Mouse (Mus musculus): ENCODE results near the gene Eme1. TPM values are rescaled to one million over a fixed set of nuclear protein-coding genes. Genes with fewer than 3 reads are reported as not detected.
"Not testable (repeated sequence)": the region's sequence is repeated elsewhere in the genome, so short reads cannot be mapped to it uniquely, and the experiment has no call there.

Gene Eme1
- polyA plus RNA-seq, 1 experiment from 2014 or later = 25.0 TPM

- Histone ChIP-seq H3K36me3 (no peaks in the 10 kb centered on the region), H3K9me3 (replicated peaks) (no peaks in the 10 kb centered on the region), H3K4me1 (peaks cover 20% of the 10 kb centered on the region), H3K4me2 (no peak overlapping the region), H3K4me3 (no peak overlapping the region), H3K27ac (no peak overlapping the region), H3K27me3 (replicated peaks) (no peaks in the 10 kb centered on the region), H3K9ac (no peak overlapping the region)
- ATAC-seq = no peak
Measured at GRCm38 (mm10) chr11:94680639-94681038, 26.9 kb upstream of the Eme1 start.

DNA sequence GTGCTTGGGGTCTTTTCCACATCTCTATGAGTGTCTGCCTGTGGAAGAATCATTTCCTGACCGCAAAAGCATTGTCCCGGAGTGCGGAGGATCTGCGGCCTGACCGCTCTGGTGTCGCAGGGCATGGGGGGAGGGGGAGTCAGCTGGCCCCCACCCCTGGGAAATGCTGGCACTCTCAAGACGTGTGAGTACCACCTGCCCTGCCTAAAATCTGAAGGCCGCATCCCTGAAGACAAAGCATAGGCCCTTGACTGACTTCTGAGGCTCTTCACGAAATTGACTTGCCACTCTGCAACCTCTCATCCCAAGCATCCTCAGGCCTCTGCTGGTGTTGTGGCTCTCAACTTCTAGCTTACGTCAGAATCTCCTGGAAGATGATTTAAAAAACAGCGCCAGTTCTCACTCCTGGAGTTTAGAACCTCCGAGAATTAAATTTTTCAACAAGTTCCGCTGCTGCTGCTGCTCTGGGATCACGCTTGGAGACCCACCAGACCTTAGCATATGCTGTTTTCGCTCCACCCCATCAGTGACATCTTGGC, 23.9 kb upstream of the Eme1 start:
- peak overlapping the region; percentile 95 for H3K4me3 ChIP-seq
- H3K9ac ChIP-seq = peak overlapping the region; percentile 59
- H3K4me1 ChIP-seq = peaks cover 30% of the 10 kb centered on the region
- H3K4me2 ChIP-seq = peak overlapping the region; percentile 98
- no peaks in the 10 kb centered on the region for H3K9me3 ChIP-seq (replicated peaks)
- WGBS (ENCODE audit: insufficient replicate concordance) = 34% methylated on average over 15 of the region's 15 CpGs
- no peaks in the 10 kb centered on the region for H3K27me3 ChIP-seq (replicated peaks)
- no peak overlapping the region for H3K27ac ChIP-seq
- H3K36me3 ChIP-seq = no peaks in the 10 kb centered on the region
- ATAC-seq = no peak; the same call in 1 of the 2 replicates

DNA sequence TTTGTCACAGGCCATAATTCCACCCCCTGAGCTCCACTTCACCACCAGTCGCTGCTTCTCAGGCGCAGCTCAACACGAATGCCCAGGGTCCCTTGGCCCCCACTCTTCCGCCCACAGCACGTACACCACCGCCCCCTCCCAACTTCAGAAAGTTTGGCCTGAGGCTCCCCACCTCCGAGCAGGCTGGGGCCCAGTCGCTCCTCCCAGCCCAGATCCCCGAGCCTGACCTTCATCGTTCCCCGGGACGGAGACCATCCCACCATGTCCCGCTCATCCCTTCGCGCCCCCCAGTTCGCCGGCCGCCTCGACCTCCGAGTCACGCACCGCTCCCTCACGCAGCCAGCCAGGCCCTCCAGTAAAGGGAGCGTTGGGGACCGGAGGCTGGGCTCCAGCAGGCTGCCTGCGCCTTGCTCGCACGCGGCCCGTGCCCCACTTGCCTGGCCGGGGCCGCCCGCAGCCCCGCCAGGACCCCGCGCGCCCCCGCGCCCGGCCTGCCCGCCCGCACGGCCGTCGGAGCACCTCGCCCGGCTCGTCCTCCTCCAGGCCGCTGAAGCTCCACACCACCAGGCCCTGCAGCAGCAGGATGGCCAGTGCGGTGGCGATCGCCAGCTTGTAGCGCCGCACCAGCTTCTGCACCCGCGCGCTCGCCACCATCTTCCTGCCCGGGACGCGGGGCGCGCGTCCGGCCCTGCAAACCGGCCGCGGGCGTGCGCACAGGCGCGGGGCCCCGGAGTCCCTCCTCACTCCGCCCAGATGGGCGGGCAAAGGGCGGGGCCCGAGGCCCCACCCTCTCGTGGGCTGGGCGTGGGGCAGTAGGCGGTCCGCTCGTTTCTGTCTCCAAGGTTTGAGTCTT, 23.2 kb upstream of the Eme1 start, which contains the start of gene Xylt2:
Gene Xylt2 (minus strand): TSS at position 762 of the 853 bp plus-strand sequence.
- Histone ChIP-seq H3K27ac (peak within 1 kb of the TSS; percentile 73), H3K36me3 (no peaks in the 10 kb centered on the region), H3K9me3 (replicated peaks) (no peaks in the 10 kb centered on the region), H3K27me3 (replicated peaks) (no peaks in the 10 kb centered on the region), H3K4me1 (peaks cover 30% of the 10 kb centered on the region), H3K9ac (peak within 1 kb of the TSS; percentile 94), H3K4me2 (peak within 1 kb of the TSS; percentile 98), H3K4me3 (peak within 1 kb of the TSS; percentile 95)
- WGBS (ENCODE audit: insufficient replicate concordance) = 0% methylated on average over 69 of the region's 82 CpGs
- peak; percentile 95 for ATAC-seq

- Histone ChIP-seq H3K27ac (no peak overlapping the region), H3K4me3 (peak overlapping the region; percentile 95), H3K4me1 (peaks cover 30% of the 10 kb centered on the region), H3K36me3 (no peaks in the 10 kb centered on the region), H3K27me3 (replicated peaks) (no peaks in the 10 kb centered on the region), H3K4me2 (peak overlapping the region; percentile 98), H3K9ac (peak overlapping the region; percentile 94), H3K9me3 (replicated peaks) (no peaks in the 10 kb centered on the region)
- ATAC-seq = no peak
- WGBS (ENCODE audit: insufficient replicate concordance) = 36% methylated on average over 4 of the region's 4 CpGs
Measured at GRCm38 (mm10) chr11:94676308-94676707, 22.5 kb upstream of the Eme1 start.

GRCm38 (mm10) chr11:94675446-94675845, 21.7 kb upstream of the Eme1 start:
- H3K27me3 ChIP-seq (replicated peaks) = no peaks in the 10 kb centered on the region
- H3K4me3 ChIP-seq = no peak overlapping the region
- ATAC-seq = no peak
- no peak overlapping the region for H3K9ac ChIP-seq
- H3K9me3 ChIP-seq (replicated peaks) = no peaks in the 10 kb centered on the region
- no peak overlapping the region for H3K4me2 ChIP-seq
- peaks cover 2% of the 10 kb centered on the region; the same call in 1 of the 2 replicates for H3K36me3 ChIP-seq
- no peak overlapping the region for H3K27ac ChIP-seq
- WGBS (ENCODE audit: insufficient replicate concordance) = 75% methylated on average over 5 of the region's 5 CpGs
- H3K4me1 ChIP-seq = peaks cover 30% of the 10 kb centered on the region

DNA sequence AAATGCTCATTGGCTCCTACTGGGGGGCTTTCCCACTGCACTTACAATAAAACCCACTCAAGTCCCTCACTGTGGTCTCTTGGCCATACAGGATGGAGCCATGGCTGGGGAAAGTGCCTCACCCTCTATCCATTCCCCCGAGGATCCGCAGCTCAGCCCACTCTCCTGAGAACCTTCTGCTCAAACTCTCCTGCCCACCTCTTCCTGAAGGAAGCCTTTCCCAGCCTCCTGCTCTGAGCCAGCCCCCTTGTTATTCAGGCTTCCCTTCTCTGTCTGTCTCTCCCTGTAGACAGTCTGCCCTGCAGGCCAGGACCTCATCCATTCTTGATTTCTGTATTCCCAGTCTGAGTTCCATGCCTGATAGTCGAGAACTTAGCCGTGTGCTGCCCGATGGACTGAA, 21.2 kb upstream of the Eme1 start:
- Histone ChIP-seq H3K4me1 (peaks cover 30% of the 10 kb centered on the region), H3K9me3 (replicated peaks) (no peaks in the 10 kb centered on the region), H3K36me3 (peaks cover 6% of the 10 kb centered on the region), H3K27me3 (replicated peaks) (no peaks in the 10 kb centered on the region), H3K27ac (no peak overlapping the region), H3K9ac (no peak overlapping the region), H3K4me2 (no peak overlapping the region), H3K4me3 (no peak overlapping the region)
- 74% methylated on average over 5 of the region's 5 CpGs for WGBS (ENCODE audit: insufficient replicate concordance)
- ATAC-seq = no peak

DNA sequence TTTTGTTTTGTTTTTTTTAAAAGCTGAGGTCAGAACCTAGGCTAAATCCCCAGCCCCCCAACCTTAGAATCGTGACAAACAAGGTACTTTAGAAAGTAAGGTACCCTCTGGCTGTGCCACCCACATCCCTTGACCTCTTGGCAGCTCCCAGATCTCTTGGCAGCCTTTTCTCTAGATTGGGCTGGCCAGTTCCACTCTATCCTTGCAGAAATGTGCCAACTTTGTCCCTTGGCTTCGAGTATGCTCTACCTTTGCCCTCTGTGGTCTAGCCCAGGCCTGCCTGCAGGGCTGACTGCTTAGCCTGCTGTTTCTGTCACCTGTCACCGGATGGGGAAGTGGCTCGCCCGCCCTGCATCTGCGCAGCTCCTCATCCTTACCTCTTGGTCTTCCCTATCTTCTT, 11.5 kb upstream of the Eme1 start:
- peaks cover 95% of the 10 kb centered on the region for H3K36me3 ChIP-seq
- H3K4me3 ChIP-seq = no peak overlapping the region
- no peak for ATAC-seq
- H3K4me1 ChIP-seq = no peaks in the 10 kb centered on the region
- 82% methylated on average over 6 of the region's 6 CpGs for WGBS (ENCODE audit: insufficient replicate concordance)
- H3K9ac ChIP-seq = no peak overlapping the region
- no peak overlapping the region for H3K4me2 ChIP-seq
- H3K9me3 ChIP-seq (replicated peaks) = no peaks in the 10 kb centered on the region
- H3K27me3 ChIP-seq (replicated peaks) = no peaks in the 10 kb centered on the region
- H3K27ac ChIP-seq = no peak overlapping the region

DNA sequence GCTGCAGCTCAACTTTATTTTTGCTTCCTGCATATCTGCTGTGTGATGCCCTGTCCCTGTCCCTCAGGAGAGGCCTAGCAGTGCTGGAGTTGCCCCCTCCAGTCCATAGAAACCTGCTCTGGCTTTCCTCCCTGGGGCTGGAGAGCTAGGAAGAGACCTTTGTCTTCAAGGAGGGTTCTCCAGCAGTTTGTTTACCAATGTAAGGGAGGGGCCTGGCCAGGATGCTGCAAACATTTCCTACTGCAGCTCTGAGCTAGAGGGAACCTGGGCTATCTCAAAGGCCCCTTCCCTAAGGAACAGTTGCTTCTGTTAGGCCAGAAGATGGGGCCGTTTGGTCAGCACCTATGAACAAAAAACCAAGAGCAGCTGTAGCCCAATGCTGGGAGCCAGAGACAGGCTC, 7.6 kb upstream of the Eme1 start:
- Histone ChIP-seq H3K9me3 (replicated peaks) (no peaks in the 10 kb centered on the region), H3K36me3 (peaks cover 94% of the 10 kb centered on the region), H3K27me3 (replicated peaks) (no peaks in the 10 kb centered on the region), H3K4me3 (no peak overlapping the region), H3K27ac (no peak overlapping the region), H3K9ac (no peak overlapping the region), H3K4me2 (no peak overlapping the region), H3K4me1 (peaks cover 6% of the 10 kb centered on the region)
- no peak for ATAC-seq
- 60% methylated on average over 1 of the region's 1 CpGs for WGBS (ENCODE audit: insufficient replicate concordance)

DNA sequence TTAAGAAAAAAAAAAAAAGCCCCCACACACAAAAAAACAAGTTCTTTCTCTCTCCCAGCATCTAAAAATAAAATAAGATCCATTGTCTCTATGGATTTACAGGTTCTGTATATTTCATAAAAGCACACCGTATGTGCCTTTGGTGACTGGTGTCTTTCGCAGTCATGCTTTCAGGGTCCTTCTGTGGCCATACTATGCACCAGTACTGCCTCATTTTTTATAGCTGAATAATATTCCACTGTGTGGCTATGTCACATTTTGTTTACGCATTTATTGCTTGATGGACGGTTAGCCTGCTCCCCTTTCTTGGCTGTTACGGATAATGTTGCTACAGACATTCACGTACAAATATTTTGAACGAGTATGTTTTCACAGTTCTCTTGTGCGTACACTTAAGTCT, 791 bp downstream of the Eme1 start:
- Histone ChIP-seq H3K9me3 (replicated peaks) (no peaks in the 10 kb centered on the region), H3K27me3 (replicated peaks) (no peaks in the 10 kb centered on the region), H3K4me2 (peak overlapping the region; percentile 77), H3K27ac (peak overlapping the region; percentile 40; the same call in 1 of the 2 replicates), H3K4me1 (peaks cover 39% of the 10 kb centered on the region), H3K4me3 (peak overlapping the region; percentile 81), H3K36me3 (peaks cover 57% of the 10 kb centered on the region), H3K9ac (peak overlapping the region; percentile 82)
- ATAC-seq = no peak
- WGBS (ENCODE audit: insufficient replicate concordance) = 31% methylated on average over 8 of the region's 8 CpGs

DNA sequence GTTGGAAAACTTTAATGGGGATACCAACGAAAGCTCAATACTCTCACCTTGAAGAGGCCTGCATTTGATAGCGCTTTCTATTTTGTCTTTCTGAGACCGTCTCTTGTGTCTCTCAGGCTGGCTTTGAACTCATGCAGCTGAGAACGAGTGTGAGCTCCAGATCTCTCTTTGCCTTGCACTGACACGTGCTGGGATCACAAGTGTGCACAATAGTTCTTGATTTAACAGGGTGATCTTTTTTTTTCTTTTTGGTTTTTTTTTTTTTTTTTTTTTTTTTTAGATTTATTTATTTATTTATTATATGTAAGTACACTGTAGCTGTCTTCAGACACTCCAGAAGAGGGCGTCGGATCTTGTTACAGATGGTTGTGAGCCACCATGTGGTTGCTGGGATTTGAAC, 2.5 kb downstream of the Eme1 start:
- H3K36me3 ChIP-seq = peaks cover 57% of the 10 kb centered on the region
- not testable (repeated sequence) for H3K27ac ChIP-seq; H3K27me3 ChIP-seq (replicated peaks); H3K4me2 ChIP-seq; ATAC-seq; H3K9ac ChIP-seq; H3K9me3 ChIP-seq (replicated peaks); H3K4me3 ChIP-seq
- WGBS (ENCODE audit: insufficient replicate concordance) = 84% methylated on average over 7 of the region's 7 CpGs
- peaks cover 32% of the 10 kb centered on the region for H3K4me1 ChIP-seq

DNA sequence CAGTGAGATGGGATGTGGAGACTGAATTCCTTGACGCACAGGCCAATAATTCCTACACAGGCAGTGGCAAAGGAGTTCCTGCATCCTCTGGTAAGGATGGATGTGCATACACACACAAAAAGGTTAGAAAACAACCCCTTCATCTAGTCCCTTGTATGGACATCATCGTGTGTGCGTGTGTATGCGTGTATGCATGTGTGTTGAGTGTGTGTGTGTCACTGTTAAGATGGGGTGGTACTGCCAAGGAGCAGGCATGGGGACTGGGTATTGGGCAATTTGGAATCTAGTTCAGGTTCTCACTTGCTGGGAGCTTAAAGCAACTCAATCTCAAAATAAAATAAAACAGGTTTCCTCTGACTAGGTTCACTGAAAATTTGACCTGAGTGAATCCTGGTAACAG, 7.3 kb downstream of the Eme1 start:
- H3K27ac ChIP-seq = no peak overlapping the region

DNA sequence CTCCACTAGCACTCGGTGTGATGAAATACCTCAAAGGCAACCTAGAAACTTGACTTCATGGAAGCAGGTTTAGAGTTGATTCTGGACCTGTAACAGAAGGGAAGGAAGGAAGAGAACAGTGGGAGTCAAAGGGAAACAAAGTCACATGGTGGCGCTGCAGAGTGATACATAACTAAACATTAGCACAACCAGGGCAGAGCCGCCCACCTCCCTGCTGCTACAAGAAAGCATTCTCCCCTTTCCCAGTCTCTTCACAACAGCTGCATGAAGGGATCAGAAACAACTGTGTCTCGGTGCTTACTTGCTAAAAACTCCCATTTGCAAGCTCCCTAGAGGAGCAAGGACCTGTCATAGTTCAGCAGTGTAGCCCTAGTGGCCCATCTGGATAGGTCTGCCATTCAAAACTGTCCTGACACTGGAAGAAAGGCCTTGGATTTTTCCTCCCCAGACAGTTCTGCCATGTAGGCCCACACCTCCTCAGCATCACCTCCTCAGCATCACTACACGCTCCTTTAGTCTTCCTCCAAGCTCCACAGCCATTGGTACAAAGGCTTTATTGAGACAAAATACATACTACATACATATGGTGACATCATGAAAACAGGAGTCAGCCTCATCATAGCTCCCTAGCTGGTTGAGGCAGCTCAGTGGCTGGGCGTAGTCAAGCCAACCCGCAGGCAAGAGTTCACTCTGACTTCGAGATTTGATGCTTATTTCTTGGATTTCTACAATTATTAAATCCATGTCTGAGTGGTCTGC, 9.1 kb downstream of the Eme1 start:
- 80% methylated on average over 8 of the region's 8 CpGs for WGBS (ENCODE audit: insufficient replicate concordance)

More for the DNA sequence above, 7.3 kb downstream of the Eme1 start:
- no peaks in the 10 kb centered on the region for H3K27me3 ChIP-seq (replicated peaks)
- peaks cover 96% of the 10 kb centered on the region for H3K36me3 ChIP-seq
- no peak overlapping the region for H3K9ac ChIP-seq
- no peak overlapping the region for H3K4me3 ChIP-seq
- WGBS (ENCODE audit: insufficient replicate concordance) = 90% methylated on average over 4 of the region's 4 CpGs
- H3K4me2 ChIP-seq = no peak overlapping the region
- ATAC-seq = no peak
- H3K9me3 ChIP-seq (replicated peaks) = no peaks in the 10 kb centered on the region
- no peaks in the 10 kb centered on the region for H3K4me1 ChIP-seq

More for the DNA sequence above, 9.1 kb downstream of the Eme1 start:
- no peaks in the 10 kb centered on the region for H3K9me3 ChIP-seq (replicated peaks)
- 0 out of 2 replicates have a peak, but pooled peaks have one; percentile 21 for ATAC-seq
- H3K36me3 ChIP-seq = peaks cover 98% of the 10 kb centered on the region
- H3K4me1 ChIP-seq = no peaks in the 10 kb centered on the region
- H3K9ac ChIP-seq = no peak overlapping the region
- no peak overlapping the region for H3K27ac ChIP-seq
- H3K4me2 ChIP-seq = no peak overlapping the region
- H3K4me3 ChIP-seq = no peak overlapping the region
- H3K27me3 ChIP-seq (replicated peaks) = no peaks in the 10 kb centered on the region

Data from liver, embryonic 12.5 days (tissue).